Mouse (Mus musculus): ENCODE results near the gene Tal1.

- no peak for TF ChIP-seq POLR2A (IDR thresholded peaks at IDR 0.05; ENCODE audit: insufficient read depth, low read depth, low read length)
- no peak for TF ChIP-seq CTCF (IDR thresholded peaks at IDR 0.05)
- no peak for TF ChIP-seq EP300 (IDR thresholded peaks at IDR 0.05; ENCODE audit: insufficient read depth, low read depth, low read length)
Observed at GRCm38 (mm10) chr4:115086257-115086656, 30.0 kb downstream of the Tal1 start.

Measured in heart, adult 2 months (tissue).